Mouse (Mus musculus) sigmoid colon, adult 10 weeks (tissue): ENCODE results near the gene Spx. TPM values are rescaled to one million over a fixed set of nuclear protein-coding genes. Genes with fewer than 3 reads are reported as not detected.

ENCODE experiments used
- polyA plus RNA-seq: library from polyadenylated mRNA; stranded (reverse); fragments of 350-450 nt; fragmentation: Illumina TruSeq; extraction: RNeasy Lipid Tissue Mini Kit (QIAGEN cat#74804); gene quantifications from one replicate; pipeline ENCODE4 v1.2.3, GENCODE M21; 2014; ENCODE audit warnings: low read depth, low replicate concordance

The Spx gene
- polyA plus RNA-seq = 0.32 TPM

DNA sequence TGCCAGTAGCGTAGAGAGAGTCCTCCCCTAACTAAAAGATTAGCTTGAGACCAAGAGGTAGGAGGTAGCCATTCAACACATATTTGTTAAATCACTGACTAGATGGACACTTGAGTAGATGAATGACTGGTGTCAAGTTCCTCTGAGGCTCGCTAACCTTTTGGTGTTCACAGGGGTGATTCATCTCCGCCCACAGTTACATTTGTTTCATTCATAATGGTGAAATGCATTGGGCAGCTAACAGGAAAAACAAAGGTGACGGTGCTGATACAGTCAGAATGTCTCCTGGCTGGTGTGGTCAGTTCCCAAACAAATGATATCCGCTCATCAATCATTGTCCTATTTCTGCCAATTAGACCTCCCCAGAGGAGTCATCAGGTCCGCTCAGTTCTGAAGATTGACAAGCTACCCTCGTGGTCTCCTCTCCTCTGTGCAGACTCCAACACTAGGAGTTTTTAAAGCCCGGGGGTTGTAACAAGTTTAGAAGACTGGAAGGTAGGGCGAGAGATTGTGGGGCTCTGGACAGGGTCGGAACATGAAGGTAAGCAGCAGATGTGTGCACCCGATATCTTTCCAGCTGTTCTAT lies at the start of gene Spx:
Spx (plus strand) TSS at position 536 of the 586 bp plus-strand sequence.

DNA sequence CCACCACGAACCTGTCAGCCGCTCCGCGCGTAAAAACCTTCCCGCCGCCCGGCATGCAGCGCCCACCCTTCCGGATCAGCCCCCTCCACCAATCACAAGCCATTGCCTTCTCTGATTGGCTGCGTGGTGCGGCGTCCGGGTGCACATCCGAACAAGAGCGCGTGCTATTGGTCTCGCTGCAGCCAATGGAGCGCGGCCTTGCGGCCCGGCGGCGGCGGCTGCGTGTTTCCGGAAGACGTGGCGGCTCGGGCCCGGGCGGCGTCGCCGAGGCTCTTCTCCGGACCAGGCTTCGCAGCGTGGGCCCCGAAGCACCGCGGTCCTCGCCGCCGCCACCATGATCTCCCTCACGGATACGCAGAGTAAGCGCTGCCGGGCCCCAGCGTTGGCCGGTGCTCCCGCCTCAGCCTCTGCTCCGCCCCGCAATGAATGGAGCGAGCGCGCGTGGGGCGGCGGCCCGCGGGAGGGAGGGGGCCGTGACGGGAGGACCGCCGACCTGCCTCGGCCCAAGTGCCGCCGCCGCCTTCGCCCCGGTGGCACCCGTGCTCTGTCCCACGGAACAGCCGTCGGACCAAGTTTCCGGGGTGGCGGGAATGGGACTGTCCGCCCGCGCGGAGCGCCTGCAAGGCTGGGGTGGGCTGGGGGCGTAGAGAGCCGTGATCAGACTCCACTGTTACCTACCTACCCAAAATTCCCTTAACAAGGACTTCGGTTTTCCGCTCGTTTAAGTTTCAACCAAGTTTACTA lies 26.1 kb upstream of the Spx start, which contains the start of the genes Recql and Golt1b:
Recql (minus strand) TSS at position 77 of the 744 bp plus-strand sequence.
Golt1b (plus strand) TSS at position 211 of the 744 bp plus-strand sequence.

Other genes with a start within 250 kb of the Spx start
- gene Slco1a6, start 204.9 kb upstream of the Spx start, polyA plus RNA-seq = not detected
- not detected for gene Iapp, start 115.0 kb upstream of the Spx start, polyA plus RNA-seq
- gene Slco1a5, start 90.5 kb upstream of the Spx start, polyA plus RNA-seq = 0.47 TPM
- 89.0 TPM for gene Pyroxd1, start 67.8 kb upstream of the Spx start, polyA plus RNA-seq
- gene Recql, start 26.4 kb upstream of the Spx start, polyA plus RNA-seq = 18.7 TPM
- 61.1 TPM for gene Golt1b, start 26.2 kb upstream of the Spx start, polyA plus RNA-seq
- gene Gys2, start 59.7 kb downstream of the Spx start, polyA plus RNA-seq = 0.16 TPM
- 10.8 TPM for gene Ldhb, start 94.5 kb downstream of the Spx start, polyA plus RNA-seq
- 5.5 TPM for gene Kcnj8, start 158.2 kb downstream of the Spx start, polyA plus RNA-seq